Mouse (Mus musculus) brain, embryonic 14.5 days (tissue): ENCODE results near the gene E030025P04Rik. TPM values are rescaled to one million over a fixed set of nuclear protein-coding genes. Genes with fewer than 3 reads are reported as not detected.

Experiments used
- DNase-seq: peaks from one replicate; pipeline ENCODE4 v3.0.0-alpha.2; 2011; ENCODE audit warnings: low read depth
- CTCF ChIP-seq: fragments of 200-500 bp; IDR thresholded peaks from 2 replicates; pipeline ENCODE4 v1.5.1; 2012; ENCODE audit warnings: inconsistent platforms, mild to moderate bottlenecking, moderate library complexity, borderline replicate concordance; ENCODE audit not compliant: insufficient read depth, insufficient read length; ENCODE audit errors: extremely low read depth
- POLR2A ChIP-seq: fragments of 200-500 bp; IDR thresholded peaks from 2 replicates; pipeline ENCODE4 v1.6.1; 2012; ENCODE audit warnings: mild to moderate bottlenecking, inconsistent platforms, borderline replicate concordance; ENCODE audit not compliant: poor library complexity, insufficient read depth, insufficient read length, severe bottlenecking; ENCODE audit errors: extremely low read depth
- polyA plus RNA-seq: library from polyadenylated mRNA; depleted of rRNA; stranded (reverse); fragments of >200 nt; gene quantifications from 2 replicates; pipeline ENCODE4 v1.2.3, GENCODE M21; 2012

E030025P04Rik gene
- polyA plus RNA-seq, 1 experiment, result not detected

DNA sequence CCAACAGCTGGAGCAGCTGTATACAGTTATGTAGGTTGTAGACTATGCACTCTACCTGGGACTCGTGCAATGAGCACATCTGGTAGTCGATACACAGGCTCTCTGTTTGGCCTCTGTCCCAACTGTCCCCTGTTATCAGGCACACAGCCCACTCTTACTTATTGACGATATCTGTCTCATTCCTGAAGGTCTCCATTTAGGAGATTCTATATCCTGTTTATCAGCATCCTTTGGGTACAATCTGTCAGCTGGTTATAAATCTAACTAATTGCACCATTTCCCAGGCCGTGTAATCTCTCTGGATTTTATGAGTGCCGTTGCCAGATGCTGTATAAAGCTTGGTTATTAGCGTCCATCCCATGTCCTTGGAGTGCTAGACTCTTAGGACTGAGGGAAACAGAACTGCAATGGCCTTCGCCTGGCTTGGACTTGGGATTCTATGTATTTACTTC lies 747 bp upstream of the E030025P04Rik start:
- TF ChIP-seq POLR2A (no peak), CTCF (no peak)
- DNase-seq, result no peak

DNA sequence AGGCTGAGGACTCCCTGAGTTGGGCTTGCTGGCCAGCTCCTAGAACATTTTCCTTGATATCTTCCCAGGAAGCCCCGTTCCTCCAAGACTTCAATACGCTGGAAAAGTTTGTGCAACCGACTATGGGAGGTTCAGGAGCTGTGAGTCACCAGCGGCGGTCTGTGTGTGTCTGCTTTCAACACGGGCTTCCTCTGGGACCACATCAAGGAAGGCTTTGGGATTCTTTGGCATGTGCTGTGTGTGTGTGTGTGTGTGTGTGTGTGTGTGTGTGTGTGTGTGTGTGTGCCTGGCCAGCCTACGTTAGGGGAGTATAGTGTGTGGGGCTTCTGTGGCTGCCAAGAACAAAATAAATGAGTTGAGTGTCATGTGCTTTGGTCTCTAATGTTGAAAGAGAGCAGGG lies 17.7 kb downstream of the E030025P04Rik start:
- TF ChIP-seq CTCF (no peak), POLR2A (no peak)
- DNase-seq, result no peak

- TF ChIP-seq CTCF, result no peak
- DNase-seq, result peak; percentile 20
Observed at GRCm38 (mm10) chr11:109125451-109125850, 18.7 kb downstream of the E030025P04Rik start.

- DNase-seq, result peak; percentile 45
Observed at GRCm38 (mm10) chr11:109124284-109124683, 19.9 kb downstream of the E030025P04Rik start.

GRCm38 (mm10) chr11:109109826-109110346 lies 34.3 kb downstream of the E030025P04Rik start:
- TF ChIP-seq CTCF (no peak), POLR2A (no peak)
- DNase-seq, result no peak

More at GRCm38 (mm10) chr11:109124284-109124683, 19.9 kb downstream of the E030025P04Rik start:
- TF ChIP-seq CTCF (peak; percentile 50; the same call in 1 of the 2 replicates), POLR2A (no peak)

DNA sequence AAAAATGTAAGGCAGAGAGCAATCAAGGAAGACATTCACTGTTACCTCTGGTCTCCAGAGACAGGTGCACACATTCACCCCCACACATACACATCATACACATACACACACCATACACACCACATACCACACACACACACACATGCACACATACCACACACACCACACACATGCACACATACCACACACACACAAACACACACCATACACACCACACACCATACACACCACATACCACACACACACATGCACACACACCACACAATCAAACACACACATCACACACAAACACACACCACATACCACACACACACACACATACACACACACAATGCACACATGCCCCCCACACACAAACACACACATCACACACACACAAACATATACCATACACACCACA lies 35.1 kb downstream of the E030025P04Rik start:
- no peak for DNase-seq
- no peak for TF ChIP-seq POLR2A

- TF ChIP-seq POLR2A, result no peak
- no peak for TF ChIP-seq CTCF
- DNase-seq, result no peak
Observed at GRCm38 (mm10) chr11:109107518-109108205, 36.5 kb downstream of the E030025P04Rik start.

DNA sequence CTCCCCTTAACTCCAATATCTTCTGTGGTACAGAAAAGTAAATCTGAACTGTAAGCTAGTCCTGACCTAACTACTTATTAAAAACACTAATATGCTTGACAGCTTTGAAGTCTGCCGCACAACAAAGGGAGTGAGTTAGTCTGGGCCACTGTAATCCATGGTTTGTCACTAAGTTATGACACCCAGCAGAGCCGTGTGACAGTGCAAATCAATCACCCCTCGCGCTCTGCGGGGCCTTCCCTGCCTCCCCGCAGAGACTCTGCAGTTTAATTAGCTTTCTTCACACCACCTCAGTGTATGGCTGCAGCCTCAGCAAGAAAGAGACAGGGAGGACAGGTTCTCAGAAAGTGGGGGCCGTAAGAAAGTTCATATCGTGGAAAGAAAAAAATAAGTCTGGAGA lies 37.4 kb downstream of the E030025P04Rik start:
- TF ChIP-seq CTCF (no peak), POLR2A (no peak)
- DNase-seq, result peak; percentile 73

DNA sequence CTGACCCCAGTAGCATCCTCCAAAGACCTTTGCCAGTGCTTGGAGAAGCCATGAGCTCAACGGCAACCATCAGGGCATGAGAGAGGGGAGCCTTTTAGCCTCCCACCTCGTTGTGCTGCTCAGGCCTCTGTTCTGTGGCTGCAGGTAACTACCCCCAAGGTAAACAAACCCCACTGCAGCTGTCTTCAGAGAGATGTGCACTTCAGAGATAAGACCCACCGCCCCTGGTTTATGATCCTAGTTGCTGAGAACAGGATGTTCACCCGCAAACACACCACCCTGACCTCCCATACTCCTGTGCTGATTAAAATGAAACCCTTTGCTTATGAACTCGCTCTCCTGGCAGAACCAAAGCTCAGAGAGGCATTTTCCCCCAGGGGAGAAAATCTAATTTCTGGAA lies 38.0 kb downstream of the E030025P04Rik start:
- DNase-seq, result peak; percentile 37
- TF ChIP-seq POLR2A (no peak), CTCF (no peak)

GRCm38 (mm10) chr11:109103386-109103785 lies 40.8 kb downstream of the E030025P04Rik start:
- no peak for DNase-seq
- TF ChIP-seq POLR2A, result no peak
- no peak for TF ChIP-seq CTCF

GRCm38 (mm10) chr11:109102646-109103045 lies 41.5 kb downstream of the E030025P04Rik start:
- TF ChIP-seq POLR2A (no peak), CTCF (no peak)
- no peak for DNase-seq

DNA sequence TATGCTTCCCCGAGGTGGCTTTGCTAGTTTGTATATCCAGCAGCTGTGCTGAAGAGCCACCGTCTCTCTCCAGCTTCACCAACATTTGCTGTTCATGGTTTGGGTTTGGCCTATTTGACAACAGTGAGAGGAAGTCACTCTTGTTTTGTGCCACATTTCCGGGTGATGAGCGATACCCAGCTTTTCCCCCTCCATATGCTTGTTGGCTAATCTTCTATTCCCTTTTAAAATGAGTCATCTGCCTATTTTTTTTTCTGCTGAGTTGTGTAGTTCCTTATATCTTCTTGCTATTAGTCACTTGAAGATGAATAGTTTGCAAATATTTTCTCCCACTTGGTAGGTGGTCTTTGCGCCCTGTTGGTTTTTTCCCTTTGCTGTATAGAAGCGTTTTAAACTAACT lies 43.9 kb downstream of the E030025P04Rik start:
- DNase-seq, result no peak
- TF ChIP-seq POLR2A (no peak), CTCF (no peak)
